Mouse (Mus musculus) right cerebral cortex, adult 2 months (tissue): ENCODE measurements at regions not wholly inside any gene's neighbourhood (a gene's known extent, or its start where the extent isn't known, plus 50 kb on each side); places are given as distances from the start of the nearest gene placed in this dataset.
"Not testable (repeated sequence)": the region's sequence is repeated elsewhere in the genome, so short reads cannot be mapped to it uniquely, and the experiment has no call there.

Experiments used
- DNase-seq, 2 experiments: peaks; one replicate each; pipeline ENCODE4 v3.0.0; 2021 to 2022; ENCODE audit warnings: low spot score in 2 of 2

DNA sequence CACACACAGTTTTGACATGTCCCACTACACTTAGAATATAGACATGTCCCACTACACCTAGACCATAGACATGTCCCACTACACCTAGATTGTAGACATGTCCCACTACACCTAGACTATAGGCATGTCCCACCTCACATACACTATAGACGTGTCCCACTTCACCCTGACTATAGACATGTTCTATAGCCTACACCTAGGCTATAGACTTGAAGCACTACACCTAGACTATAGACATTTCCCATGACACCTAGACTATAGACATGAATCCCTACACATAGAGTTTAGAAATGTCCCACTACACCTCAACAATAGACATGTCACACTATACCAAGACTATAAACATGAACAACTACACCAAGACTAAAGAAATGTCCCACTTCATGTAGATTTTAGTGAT, 2580.9 kb downstream of the Gm37988 start:
- no peak for DNase-seq

DNA sequence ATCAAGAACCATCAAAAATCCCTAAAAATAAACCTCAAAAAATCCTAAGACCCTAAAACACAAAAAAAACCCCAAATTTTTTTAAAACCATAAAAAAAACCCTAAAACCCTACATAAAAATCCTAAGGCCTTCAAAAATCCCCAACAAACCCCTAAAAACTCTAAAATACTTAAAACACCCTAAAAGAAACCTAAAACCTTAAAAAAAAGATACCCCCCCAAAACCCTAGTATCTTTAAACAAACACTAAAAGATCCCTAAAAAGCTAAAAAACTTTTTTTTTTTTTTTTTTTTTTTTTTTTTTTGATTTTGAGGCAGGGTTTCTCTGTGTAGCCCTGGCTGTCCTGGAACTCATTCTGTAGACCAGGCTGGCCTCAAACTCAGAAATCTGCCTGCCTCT, 2585.8 kb downstream of the Gm37988 start:
- DNase-seq: no peak

DNA sequence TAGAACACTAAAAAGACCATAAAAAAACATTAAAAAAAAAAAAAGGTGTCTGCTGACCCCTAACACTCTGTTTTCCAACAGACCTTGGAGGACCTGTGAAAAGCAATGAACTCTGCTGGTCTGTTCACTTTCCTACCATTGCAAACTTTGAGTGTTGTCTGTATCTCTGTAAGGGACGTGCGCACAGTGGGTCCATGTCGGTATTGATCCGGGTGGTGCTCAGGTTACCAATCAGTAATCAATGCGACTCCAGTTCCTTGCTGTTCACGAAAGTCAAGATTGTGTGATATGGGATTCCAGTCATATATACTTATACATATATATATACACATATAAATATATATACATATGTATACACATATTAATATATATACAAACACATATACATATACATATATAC, 2586.5 kb downstream of the Gm37988 start:
- DNase-seq: no peak

DNA sequence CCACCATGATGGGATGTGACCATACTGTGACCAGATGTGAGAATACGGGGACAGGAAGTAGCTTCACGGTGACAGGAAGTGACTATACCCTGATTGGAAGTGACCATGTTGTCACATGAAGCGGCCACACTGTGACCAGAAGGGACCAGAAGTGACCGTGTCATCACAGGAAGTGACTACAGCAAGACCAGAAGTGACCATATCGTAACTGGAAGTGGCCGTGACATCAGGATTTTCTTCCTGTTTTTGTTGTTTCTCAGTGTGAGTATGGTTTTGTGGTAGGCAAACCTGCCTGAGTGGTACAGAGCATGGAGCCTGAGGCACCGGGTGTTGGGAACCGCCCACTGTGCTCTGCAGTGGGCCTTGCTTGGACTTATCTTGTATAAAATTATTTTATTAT, 2587.8 kb downstream of the Gm37988 start:
- no peak for DNase-seq

DNA sequence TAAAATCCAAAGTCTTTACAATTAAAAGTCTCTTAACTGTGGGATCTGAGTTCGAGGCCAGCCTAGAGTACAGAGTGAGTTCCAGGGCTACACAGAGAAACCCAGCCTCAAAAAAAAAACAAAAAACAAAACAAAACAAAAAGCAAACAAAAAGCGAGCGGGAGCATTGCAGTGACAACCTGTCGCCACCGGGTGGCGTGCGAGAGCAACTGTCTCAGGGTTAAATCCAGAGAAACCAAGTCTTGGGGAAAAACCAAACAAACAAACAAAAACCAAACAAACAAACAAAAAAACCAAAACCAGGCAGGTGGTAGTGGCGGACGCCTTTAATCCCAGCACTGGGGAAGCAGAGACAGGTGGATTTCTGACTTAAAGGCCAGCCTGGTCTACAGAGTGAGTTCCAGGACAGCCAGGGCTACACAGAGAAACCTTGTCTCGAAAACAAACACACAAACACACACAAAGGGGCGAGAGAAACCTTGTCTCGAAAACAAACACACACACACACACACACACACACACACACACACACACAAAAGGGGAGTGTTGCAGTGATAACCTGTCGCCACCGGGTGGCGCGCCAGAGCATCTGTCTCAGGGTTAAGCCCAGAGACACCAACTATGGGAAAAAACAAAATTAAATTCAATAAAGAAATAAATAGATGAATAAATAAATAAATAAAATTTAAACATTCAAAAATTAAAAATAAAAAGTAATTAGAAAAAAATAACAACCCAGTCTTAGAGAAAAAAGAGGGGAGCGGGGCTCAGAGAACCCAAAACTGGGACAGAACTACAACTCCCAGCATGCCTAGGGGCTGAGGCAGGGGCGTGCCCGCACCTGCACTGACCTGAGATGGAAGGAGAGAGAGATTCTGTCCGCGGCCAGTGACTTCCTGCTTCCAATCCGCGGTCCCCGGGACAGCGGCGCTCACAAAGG, 2589.4 kb downstream of the Gm37988 start:
- peak; percentile 40 to 52 for DNase-seq

DNA sequence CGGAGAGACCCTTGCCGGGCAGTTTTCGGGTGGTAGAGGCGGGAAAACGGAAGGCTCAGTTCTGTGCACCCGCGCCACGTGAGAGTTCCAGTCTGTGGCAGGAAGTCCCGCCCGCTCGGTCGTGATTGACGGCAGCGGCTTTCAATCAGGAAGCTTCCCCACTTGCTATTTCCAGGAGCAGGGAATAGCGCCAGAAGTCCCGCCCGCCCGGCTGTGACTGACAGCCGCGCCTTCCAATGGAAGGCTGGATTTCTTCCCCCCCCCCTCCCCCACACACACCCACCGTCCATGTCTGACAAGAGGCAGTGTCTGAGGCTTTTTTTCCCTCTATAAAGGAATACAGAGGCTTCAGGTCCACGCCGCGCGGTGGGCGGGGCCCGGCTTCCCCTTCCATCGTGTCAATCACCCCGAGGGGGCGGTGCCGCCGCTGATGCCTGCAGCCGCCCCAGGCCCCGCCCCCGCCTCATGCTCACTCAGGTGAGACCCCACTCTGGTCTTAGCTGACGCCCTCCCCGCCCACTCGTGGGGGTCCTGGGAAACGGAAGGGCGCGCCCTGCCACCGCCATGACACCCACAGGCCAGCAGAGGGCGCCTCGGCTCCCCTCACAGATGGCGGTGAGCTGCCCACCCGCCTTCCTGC, 2590.2 kb downstream of the Gm37988 start:
- DNase-seq: peak; percentile 99 to 100

DNA sequence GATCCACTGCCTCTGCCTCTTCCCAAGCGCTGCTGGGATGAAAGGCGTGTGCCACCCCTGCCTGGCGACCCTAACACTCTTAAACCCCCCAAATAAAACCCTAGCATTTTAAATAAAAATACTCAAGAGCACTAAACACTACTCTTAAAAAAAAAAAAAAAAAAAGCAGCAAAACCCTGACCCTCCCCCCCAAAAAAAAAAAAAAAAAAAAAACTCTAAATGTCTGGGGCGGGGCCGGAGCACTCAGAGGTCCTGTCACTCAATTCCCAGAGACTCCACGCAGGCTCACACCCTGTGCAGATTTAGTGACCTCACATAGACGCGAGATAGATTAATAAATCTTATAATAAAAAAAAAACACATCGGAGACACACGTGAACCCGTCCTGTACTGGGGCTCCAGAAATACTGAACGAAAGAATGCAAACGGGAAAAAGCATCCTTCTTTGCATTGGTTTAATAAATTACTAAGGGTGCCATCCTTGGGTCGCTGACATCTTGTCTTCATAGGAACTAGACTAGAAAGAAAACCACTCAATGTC, 2591.1 kb downstream of the Gm37988 start:
- no peak for DNase-seq

DNA sequence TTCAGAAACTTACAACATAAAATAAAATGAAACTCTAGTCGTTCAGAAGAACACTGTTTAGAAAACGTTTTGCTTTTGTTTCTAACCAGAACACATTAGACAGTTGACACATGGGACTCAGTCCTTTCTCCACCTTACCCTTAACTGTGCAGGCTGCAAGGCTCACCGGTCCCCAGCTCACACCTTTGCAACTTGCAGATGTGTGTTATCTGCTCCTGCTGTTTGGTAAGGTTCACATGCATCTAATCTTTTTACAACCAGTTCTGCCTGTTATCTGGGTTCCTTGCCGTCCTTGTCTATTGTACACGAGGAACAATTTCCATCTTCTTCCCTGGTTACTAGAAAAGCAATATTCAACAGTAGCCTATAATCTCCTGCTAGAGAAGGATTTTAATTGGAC, 2598.0 kb downstream of the Gm37988 start:
- DNase-seq: not testable (repeated sequence)

DNA sequence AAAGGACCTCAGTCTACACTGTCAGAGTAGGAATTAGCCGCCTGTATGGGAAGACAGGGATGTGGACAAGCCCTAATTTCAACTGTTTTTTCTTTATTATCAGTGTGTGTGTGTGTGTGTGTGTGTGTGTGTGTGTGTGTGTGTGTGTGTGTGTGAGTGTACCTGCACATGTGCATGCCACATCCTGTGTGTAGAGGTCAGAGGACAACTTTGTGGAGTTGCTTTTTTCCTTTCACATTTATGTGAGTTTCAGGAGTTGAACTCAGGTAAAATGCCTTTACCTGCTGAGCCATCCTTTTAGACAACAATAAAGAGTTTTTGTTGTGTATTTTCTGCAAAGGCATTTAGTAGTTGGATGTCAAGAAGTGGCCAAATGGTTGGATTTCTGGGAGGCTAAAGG, 2606.8 kb downstream of the Gm37988 start:
- no peak for DNase-seq

DNA sequence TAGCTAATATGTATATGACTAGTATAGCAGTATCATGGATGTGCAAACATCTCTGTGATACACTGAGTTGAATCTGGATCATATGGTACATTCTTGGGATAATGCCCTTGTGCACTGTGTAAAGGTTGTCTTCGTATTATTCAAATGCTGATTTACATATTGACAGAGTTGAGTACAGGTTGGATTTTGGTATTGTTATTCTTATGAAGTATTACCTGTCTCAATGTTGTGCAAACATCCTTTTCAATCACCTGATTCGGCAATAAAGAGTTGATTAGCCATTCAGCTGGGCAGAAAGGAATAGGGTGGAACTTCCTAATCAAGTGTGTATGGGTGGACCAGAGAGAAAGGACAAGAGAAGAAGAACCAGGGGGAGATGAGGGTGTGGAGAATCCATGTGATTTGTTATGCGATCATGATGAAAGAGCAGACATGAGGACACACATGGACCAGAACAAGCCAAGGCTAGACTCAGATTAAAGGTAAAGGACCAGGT, 2644.0 kb downstream of the Gm37988 start:
- no peak for DNase-seq

DNA sequence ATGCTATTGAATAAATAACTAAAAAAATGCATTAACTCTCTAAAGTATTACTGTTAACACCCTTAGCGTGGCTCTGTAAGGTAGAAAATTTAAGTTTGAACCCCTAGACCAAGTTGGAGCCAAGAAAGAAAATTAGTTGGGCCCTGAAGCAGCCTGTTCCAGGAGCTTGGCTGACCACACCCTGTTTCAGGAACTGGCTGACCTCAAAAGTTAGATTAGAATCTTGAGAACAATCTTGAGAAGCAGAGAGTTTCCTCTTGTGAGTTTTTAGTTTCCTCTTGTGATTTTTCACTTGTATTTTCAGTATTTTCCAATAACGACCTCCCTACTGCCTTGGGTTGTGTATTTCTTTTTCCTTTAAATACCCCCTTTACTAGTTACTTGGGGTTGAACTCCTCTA, 2647.2 kb downstream of the Gm37988 start:
- no peak for DNase-seq

DNA sequence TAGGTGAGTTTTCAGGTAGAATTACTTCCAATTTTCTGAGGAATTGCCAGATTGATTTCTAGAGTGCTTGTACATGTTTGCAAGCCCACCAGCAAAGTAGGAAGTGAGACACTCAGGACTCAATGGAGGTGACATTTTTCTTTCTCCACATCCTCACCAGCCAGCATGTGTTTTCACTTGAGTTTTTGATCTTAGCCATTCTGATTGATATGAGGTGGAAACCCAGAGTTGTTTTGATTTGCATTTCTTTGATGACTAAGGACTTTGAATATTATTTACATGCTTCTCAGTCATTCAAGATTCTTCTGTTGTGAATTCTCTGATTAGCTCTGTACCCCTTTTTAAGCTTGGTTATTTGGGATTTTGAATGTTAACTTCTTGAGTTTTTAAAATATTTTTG, 2650.2 kb downstream of the Gm37988 start:
- DNase-seq: no peak

DNA sequence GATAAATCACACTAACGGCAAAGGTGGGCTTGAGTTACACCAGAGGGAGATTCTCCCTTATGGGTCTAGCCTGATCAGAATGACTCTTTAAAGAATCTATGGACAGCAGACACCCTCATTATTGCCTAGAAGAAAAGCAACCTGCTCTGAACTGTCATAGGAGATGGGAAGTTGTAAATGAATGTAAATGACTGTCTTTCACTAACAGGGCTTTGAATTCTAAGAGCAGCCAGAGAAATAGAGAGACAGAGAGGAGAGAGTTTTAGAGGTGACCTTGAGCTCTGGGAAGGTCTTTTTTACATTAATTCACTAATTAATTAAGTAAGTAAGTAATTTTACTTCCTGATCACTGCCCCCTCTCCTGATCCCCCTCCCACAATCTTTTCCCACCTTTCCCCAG, 2686.4 kb downstream of the Gm37988 start:
- no peak for DNase-seq

DNA sequence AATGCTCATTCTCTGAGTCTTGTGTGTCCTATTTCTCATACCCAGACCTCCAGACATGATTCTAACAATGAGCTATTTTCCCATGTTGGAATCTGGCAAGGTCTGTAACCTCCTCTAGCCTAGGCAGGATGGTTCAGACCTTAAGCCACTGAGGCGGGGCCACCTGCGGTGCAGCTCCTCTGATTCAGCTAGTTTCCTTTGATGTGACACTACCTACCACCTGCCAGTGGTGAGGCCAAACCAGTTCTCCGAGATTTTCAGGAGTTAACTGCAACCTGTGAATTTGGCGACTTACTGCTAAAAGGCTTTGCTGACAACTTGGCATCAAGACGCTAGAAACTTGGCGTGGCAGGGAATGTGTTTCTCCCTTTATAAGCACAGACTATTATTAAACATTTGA, 2691.3 kb downstream of the Gm37988 start:
- DNase-seq: no peak

DNA sequence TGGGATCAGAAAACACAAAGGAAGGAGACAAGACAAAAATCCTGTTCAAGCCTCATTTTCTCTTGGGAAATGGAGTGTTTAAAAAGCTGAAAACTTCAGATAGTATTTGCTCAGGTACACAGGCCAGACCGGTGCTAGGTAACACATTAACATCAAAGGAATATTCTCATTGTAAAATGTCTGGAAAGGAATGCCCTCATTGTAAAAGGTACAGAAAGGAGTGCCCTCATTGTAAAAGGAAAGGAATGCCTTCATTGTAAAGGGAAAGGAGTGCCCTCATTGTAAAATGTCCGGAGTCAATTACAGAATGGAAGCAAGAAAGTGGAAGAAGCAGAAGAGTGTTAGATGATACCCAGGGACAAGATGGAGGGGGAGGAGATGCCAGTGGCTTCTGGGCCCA, 2694.7 kb downstream of the Gm37988 start:
- DNase-seq: no peak

DNA sequence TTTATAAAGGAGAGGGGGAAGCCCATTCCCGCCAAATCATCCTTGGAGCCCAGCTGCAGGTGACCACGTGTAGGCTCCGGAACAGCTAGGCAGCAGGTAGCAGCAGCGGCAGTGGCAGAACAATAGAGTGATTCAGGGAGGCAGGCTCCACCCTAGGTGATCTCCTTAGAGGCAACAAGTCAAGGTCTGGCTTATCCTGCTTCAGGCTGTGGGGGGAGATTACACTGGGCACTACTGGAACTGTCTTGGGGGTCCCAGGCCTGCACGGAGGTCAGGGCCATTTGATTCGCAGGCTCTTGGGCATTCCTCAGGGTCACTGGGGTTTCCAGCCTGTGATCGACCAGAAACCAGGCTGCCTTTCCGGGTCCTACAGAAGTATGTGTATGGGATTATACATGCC, 2711.1 kb downstream of the Gm37988 start:
- no peak for DNase-seq

DNA sequence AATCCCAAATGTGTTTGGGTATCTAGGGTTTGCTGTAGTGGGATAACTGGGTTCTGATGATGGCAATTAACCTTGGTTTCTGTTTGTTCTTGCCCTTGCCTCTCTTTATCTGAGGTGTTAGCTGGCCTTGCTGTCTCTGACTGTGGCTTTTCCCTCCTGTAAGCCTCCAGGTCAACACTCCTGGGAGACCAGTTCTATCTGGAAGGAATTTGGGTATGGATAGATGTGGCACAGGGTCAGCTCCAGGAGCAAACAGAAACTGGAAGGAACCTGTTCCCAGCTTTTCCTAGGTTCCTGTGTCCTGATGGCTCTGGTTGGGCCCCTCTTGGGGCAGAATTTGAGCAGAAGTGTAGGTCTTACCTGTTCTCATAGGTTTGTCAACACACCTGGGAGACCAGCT, 2725.8 kb downstream of the Gm37988 start:
- no peak for DNase-seq

DNA sequence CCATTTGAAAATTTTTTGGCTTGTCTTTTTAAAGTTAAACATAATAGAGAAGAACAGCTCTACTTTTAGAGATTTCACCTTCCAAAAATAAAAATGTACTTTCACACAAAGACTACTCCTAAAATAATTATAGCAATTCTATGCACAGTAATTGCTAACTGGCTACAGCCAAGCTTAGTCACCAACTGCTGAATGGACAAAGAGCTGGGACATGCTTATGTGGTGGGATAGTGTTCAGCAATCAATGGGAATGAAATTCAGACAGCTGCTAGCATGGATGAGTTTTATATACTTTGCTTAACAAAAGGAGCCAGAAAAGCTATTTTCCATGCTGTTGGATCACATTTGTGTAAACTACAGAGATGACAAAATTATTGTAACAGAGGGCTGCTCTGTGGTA, 2727.5 kb downstream of the Gm37988 start:
- DNase-seq: peak; percentile 4 to 5

DNA sequence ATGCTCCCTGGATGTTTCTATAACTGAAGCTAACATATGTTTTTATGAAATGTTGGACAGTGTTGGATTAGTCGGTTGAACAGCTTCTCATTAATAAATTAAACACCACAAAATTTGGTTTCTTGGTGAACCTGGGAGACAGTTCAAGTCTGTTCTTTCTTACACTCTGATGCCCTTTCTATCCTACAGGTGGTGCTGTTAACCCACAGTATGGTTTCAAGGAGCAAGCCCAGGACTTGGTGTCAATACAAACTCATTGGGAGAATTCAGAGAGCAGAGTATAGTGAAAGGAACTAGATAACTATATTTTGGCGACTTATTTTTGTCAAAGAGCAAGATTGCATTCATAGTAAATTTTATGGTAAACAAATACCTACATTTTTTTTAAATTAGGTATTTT, 2735.8 kb downstream of the Gm37988 start:
- no peak for DNase-seq

DNA sequence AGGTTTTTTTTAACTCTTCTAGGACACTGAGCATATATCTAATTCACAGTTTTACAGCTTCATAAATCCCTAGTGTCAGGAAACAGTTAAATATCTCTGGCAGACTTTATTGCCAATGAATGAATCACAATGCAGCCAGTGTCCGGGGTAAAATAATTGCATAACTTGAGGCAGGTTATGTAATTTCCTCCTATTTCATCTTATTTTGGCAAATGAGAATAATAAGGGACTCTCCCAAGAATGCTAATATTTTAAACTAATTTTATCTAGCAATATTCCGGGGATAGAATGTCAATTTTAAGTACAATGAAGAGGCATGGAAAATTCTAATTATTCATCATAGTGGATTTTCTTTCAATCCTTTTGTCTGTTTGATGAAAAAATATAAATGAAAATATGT, 2740.6 kb downstream of the Gm37988 start:
- no peak for DNase-seq

DNA sequence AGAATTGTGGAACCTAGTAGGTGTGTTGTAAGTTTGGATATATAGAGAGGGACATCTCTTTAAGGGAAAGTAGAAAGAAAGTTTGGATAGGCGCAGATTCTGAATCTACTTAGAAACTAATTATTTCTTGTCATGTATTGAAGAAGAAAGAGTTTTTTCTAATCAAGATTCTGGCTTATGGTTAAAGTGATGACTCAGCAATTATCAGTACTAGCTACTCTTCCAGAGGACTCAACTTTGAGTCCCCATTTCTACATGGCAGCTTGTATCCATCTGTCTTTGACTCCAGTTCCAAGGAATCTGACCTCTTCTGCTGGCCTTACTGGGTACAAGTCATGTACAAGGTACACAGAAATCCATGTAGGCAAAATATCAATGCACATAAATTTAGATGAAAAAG, 2767.1 kb downstream of the Gm37988 start:
- no peak for DNase-seq

DNA sequence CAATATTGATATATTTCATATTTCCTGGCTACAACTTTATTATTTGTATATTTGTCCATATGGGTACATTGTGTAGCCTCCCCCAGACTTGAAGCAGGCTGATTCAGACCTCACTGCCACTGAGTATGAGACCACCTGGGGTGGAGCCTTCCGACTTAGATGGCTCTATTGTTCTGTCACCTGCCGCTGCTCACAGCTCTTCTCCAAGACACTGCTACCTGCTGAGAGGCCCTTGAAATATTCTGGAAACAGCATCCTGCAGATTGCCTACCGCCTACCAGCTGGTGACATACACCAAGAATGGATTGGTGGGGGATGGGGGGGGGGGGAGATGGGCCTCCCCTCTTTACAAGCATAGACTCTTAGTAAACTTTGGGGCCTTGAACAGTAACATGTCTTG, 2778.7 kb downstream of the Gm37988 start:
- no peak for DNase-seq

DNA sequence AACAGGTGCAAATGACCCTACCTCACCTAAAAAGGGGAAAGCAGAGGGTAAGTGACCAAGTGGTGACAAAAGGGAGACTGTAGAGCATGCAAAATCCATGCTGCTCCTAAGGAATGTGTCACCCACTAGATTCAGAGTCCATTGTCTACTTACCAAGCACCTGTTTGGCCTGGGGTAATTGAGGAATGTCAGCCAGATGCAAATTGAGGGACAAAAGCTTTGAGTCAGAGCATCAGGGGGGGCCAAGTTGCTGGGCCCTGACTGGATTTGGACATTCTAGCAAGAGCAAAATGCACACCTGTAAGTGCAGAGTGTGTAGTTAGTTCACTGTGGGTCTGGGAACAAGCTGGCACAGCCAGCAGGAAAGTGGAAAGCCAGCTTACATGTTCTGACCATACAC, 2783.6 kb downstream of the Gm37988 start:
- no peak for DNase-seq
